8 mouse cellular contexts compared by ENCODE assay signal in genomic region chr10:21160537-21161358, GRCm38 (mm10). TPM values are rescaled to one million over a fixed set of nuclear protein-coding genes. Genes with fewer than 3 reads are reported as not detected.
A peak's percentile ranks its signal among the peaks of the same experiment; 100 is the strongest.
DNase-seq lines count a peak whose midpoint lies in the region; ATAC-seq and TF ChIP-seq lines count a peak whose summit lies in the region.

Gene Myb, minus strand, starts transcription at chr10:21160984.

- H3K27ac ChIP-seq in forebrain, embryonic 16.5 days (ENCODE audit: low read length): no peak within 1 kb of the TSS
- H3K27ac ChIP-seq in hindbrain, postnatal 0 days: peak within 1 kb of the TSS; percentile 8; the same call in 1 of the 2 replicates
- peak within 1 kb of the TSS; percentile 76 for H3K27ac ChIP-seq in limb, embryonic 12.5 days
- peak within 1 kb of the TSS; percentile 52 for H3K27ac ChIP-seq in midbrain, embryonic 12.5 days (replicated peaks)
- peak within 1 kb of the TSS; percentile 62 for H3K27ac ChIP-seq in spleen, adult 2 months (ENCODE audit: insufficient read depth, low read length)

- peak within 1 kb of the TSS; percentile 56 for H3K4me3 ChIP-seq in forebrain, embryonic 16.5 days (replicated peaks; ENCODE audit: low read length)
- peak within 1 kb of the TSS; percentile 66 for H3K4me3 ChIP-seq in hindbrain, postnatal 0 days (ENCODE audit: low read length)
- H3K4me3 ChIP-seq in limb, embryonic 12.5 days (replicated peaks): peak within 1 kb of the TSS; percentile 71
- H3K4me3 ChIP-seq in midbrain, embryonic 12.5 days: peak within 1 kb of the TSS; percentile 74
- H3K4me3 ChIP-seq in spleen, adult 2 months (ENCODE audit: extremely low read depth, insufficient read depth, insufficient read length): peak within 1 kb of the TSS; percentile 69

- H3K9ac ChIP-seq in forebrain, embryonic 16.5 days (replicated peaks; ENCODE audit: low read depth, low read length): peak within 1 kb of the TSS; percentile 66
- H3K9ac ChIP-seq in hindbrain, postnatal 0 days (replicated peaks; ENCODE audit: low read length): peak within 1 kb of the TSS; percentile 66
- peak within 1 kb of the TSS; percentile 85 for H3K9ac ChIP-seq in limb, embryonic 12.5 days (replicated peaks)
- peak within 1 kb of the TSS; percentile 81 for H3K9ac ChIP-seq in midbrain, embryonic 12.5 days (replicated peaks)

- TF ChIP-seq POLR2A in spleen, adult 2 months (IDR thresholded peaks at IDR 0.05; ENCODE audit: low read depth, low read length): no peak; the same call in 1 of the 2 replicates

- DNase-seq in gastrocnemius, postnatal 10 days: peak; percentile 55
- DNase-seq in gastrocnemius, adult 18-20 months (ENCODE audit: low spot score): no peak
- peak; percentile 36 to 63 for DNase-seq in cerebellum, adult 18-20 months
- peak; percentile 83 for DNase-seq in hindbrain, postnatal 0 days (ENCODE audit: low spot score)
- peak in 1 of 2 experiments; percentile 64 for DNase-seq in spleen, adult 2 months (ENCODE audit: low read depth in 1 of 2, low spot score in 2 of 2)

- no peak for TF ChIP-seq CTCF in hindbrain, postnatal 0 days (IDR thresholded peaks at IDR 0.05; ENCODE audit: low read depth)
- no peak for TF ChIP-seq CTCF in spleen, adult 2 months (IDR thresholded peaks at IDR 0.05; ENCODE audit: extremely low read depth, insufficient read depth, insufficient read length, insufficient replicate concordance)

- peak within 1 kb of the TSS; percentile 96 for H3K4me2 ChIP-seq in forebrain, embryonic 16.5 days (ENCODE audit: low read length)
- peak within 1 kb of the TSS; percentile 100 for H3K4me2 ChIP-seq in hindbrain, postnatal 0 days (ENCODE audit: low read depth, low read length)
- H3K4me2 ChIP-seq in limb, embryonic 12.5 days: peak within 1 kb of the TSS; percentile 99
- H3K4me2 ChIP-seq in midbrain, embryonic 12.5 days (replicated peaks): peak within 1 kb of the TSS; percentile 99

- peak; percentile 88 for ATAC-seq in forebrain, embryonic 16.5 days
- peak; percentile 84 for ATAC-seq in hindbrain, postnatal 0 days
- ATAC-seq in limb, embryonic 12.5 days (ENCODE audit: insufficient number of reproducible peaks, insufficient read depth, low FRiP score, low TSS enrichment, low read depth): peak; percentile 58; the same call in 1 of the 2 replicates
- peak; percentile 90 for ATAC-seq in midbrain, embryonic 12.5 days (ENCODE audit: low FRiP score, low read depth)

- 0% methylated on average over 77 of the region's 86 CpGs for WGBS in forebrain, embryonic 16.5 days
- under 1% methylated on average over 66 of the region's 86 CpGs for WGBS in hindbrain, postnatal 0 days
- under 1% methylated on average over 74 of the region's 86 CpGs for WGBS in limb, embryonic 12.5 days
- under 1% methylated on average over 60 of the region's 86 CpGs for WGBS in midbrain, embryonic 12.5 days
- WGBS in spleen, adult 2 months: under 1% methylated on average over 85 of the region's 86 CpGs

- H3K36me3 ChIP-seq in forebrain, embryonic 16.5 days (ENCODE audit: control insufficient read depth, insufficient read depth): no peaks in the 10 kb centered on the region
- H3K36me3 ChIP-seq in hindbrain, postnatal 0 days (ENCODE audit: insufficient read depth, low read length): no peaks in the 10 kb centered on the region
- H3K36me3 ChIP-seq in limb, embryonic 12.5 days: no peaks in the 10 kb centered on the region
- no peaks in the 10 kb centered on the region for H3K36me3 ChIP-seq in midbrain, embryonic 12.5 days
- H3K36me3 ChIP-seq in spleen, adult 2 months (ENCODE audit: control insufficient read depth, insufficient read depth, low read length): no peaks in the 10 kb centered on the region

- no peaks in the 10 kb centered on the region for H3K9me3 ChIP-seq in forebrain, embryonic 16.5 days (ENCODE audit: control insufficient read depth, low read length)
- no peaks in the 10 kb centered on the region for H3K9me3 ChIP-seq in hindbrain, postnatal 0 days (ENCODE audit: low read length)
- no peaks in the 10 kb centered on the region for H3K9me3 ChIP-seq in limb, embryonic 12.5 days
- no peaks in the 10 kb centered on the region for H3K9me3 ChIP-seq in midbrain, embryonic 12.5 days

- H3K27me3 ChIP-seq in forebrain, embryonic 16.5 days (replicated peaks; ENCODE audit: control insufficient read depth, insufficient read depth, low read length): peaks cover 8% of the 10 kb centered on the region; the same call in 1 of the 2 replicates
- peaks cover 3% of the 10 kb centered on the region; the same call in 1 of the 2 replicates for H3K27me3 ChIP-seq in hindbrain, postnatal 0 days (ENCODE audit: insufficient read depth, low read length)
- peaks cover 33% of the 10 kb centered on the region for H3K27me3 ChIP-seq in limb, embryonic 12.5 days
- peaks cover 38% of the 10 kb centered on the region for H3K27me3 ChIP-seq in midbrain, embryonic 12.5 days
- no peaks in the 10 kb centered on the region; the same call in 1 of the 2 replicates for H3K27me3 ChIP-seq in spleen, adult 2 months (ENCODE audit: control insufficient read depth, insufficient read depth, low read length)

- peaks cover 18% of the 10 kb centered on the region for H3K4me1 ChIP-seq in forebrain, embryonic 16.5 days (replicated peaks; ENCODE audit: control insufficient read depth, insufficient read depth, low read length)
- no peaks in the 10 kb centered on the region for H3K4me1 ChIP-seq in hindbrain, postnatal 0 days (ENCODE audit: insufficient read depth, low read length)
- peaks cover 21% of the 10 kb centered on the region for H3K4me1 ChIP-seq in limb, embryonic 12.5 days (replicated peaks)
- H3K4me1 ChIP-seq in midbrain, embryonic 12.5 days: peaks cover 20% of the 10 kb centered on the region
- peaks cover 2% of the 10 kb centered on the region; the same call in 1 of the 2 replicates for H3K4me1 ChIP-seq in spleen, adult 2 months (ENCODE audit: control insufficient read depth, insufficient read depth, insufficient read length)

RNA-seq across cellular contexts. Expression of gene Myb, which starts in this region (rescaled TPM):
- 1 to 10 TPM in 1 of 2 experiments, under 1 TPM in 1; 0.82 to 2.6 TPM for total RNA-seq in gastrocnemius, postnatal 10 days (2021)
- under 1 TPM in 1 of 2 experiments, not detected in 1; 0.14 TPM for total RNA-seq in gastrocnemius, adult 18-20 months (2021)
- 3.0 and 3.6 TPM in 2 replicates for polyA plus RNA-seq in forebrain, embryonic 16.5 days (2015; fragmentation: Nextera tagmentation; extraction: Ambion mirVana)
- 3.3 and 4.0 TPM in 2 replicates for total RNA-seq in hindbrain, postnatal 0 days (2014; rRNA removed)
- 2.0 and 2.2 TPM in 2 replicates for polyA plus RNA-seq in hindbrain, postnatal 0 days (2015; fragmentation: Nextera tagmentation; extraction: Ambion mirVana)
- polyA plus RNA-seq in limb, embryonic 12.5 days (2016; fragmentation: Nextera tagmentation; extraction: Ambion mirVana): 7.5 and 8.8 TPM in 2 replicates
- polyA plus RNA-seq in midbrain, embryonic 12.5 days (2016; fragmentation: Nextera tagmentation; extraction: Ambion mirVana): 5.9 and 7.1 TPM in 2 replicates
- 10.4 and 11.5 TPM in 2 replicates for polyA plus RNA-seq in spleen, adult 2 months (2012; rRNA removed)
